In the genomic region with DNA sequence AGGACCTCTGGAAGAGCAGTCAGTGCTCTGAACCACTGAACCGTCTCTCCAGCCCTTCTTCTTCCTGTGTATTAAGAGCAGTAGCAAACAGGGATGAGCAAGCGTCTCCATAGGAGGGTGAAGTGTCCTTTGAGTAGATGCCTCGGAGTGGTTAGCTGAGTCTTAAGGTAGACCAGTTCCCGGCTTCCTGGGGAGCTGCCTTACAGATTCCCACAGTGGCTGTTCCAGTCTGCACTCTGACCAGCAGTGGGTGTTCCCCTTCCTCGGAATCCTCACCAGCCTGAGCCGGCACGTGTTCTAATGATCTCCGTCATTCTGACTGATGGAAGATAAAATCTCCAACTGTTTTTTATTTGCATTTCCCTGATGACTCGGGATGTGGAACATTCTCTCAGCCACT, we compare ENCODE assay signal across 16 mouse cellular contexts. TPM values are rescaled to one million over a fixed set of nuclear protein-coding genes. Genes with fewer than 3 reads are reported as not detected.
"Had no signal": no experiment of that assay in that cellular context is flagged by ENCODE, and none has a peak within 500 bp of the region (broad histone marks: within the 10 kb centered on the region; RNA-seq: fewer than 3 reads in every experiment).

No protein-coding gene starts in this region.

- DNase-seq: lung, adult 2 months; lung, postnatal 14 days; lung, postnatal 36 days; right cerebral cortex, postnatal 14 days; thymus, adult 2 months; thymus, postnatal 25 days had no signal

- H3K4me1 ChIP-seq: lung, embryonic 15.5 days; midbrain, embryonic 13.5 days; midbrain, embryonic 15.5 days had no signal

- H3K36me3 ChIP-seq: lung, embryonic 15.5 days; midbrain, embryonic 13.5 days; midbrain, embryonic 15.5 days; neural tube, embryonic 12.5 days; stomach, embryonic 15.5 days had no signal

- H3K9ac ChIP-seq: lung, embryonic 15.5 days; midbrain, embryonic 13.5 days; midbrain, embryonic 15.5 days; neural tube, embryonic 12.5 days; stomach, embryonic 15.5 days had no signal

- ATAC-seq: lung, postnatal 0 days; midbrain, embryonic 13.5 days; midbrain, embryonic 15.5 days had no signal

- H3K9me3 ChIP-seq: lung, embryonic 15.5 days; megakaryocyte, embryonic 14.5 days; midbrain, embryonic 13.5 days; midbrain, embryonic 15.5 days; neural tube, embryonic 12.5 days; stomach, embryonic 15.5 days had no signal

- H3K27ac ChIP-seq: lung, embryonic 15.5 days; macrophage; midbrain, embryonic 13.5 days; midbrain, embryonic 15.5 days; neural tube, embryonic 12.5 days; stomach, embryonic 15.5 days; stomach, postnatal 0 days had no signal

- H3K4me2 ChIP-seq: lung, embryonic 15.5 days; midbrain, embryonic 11.5 days; midbrain, embryonic 13.5 days; midbrain, embryonic 15.5 days; neural tube, embryonic 12.5 days; stomach, embryonic 15.5 days had no signal

- H3K4me3 ChIP-seq: lung, embryonic 15.5 days; megakaryocyte, embryonic 14.5 days; midbrain, embryonic 13.5 days; midbrain, embryonic 15.5 days; neural tube, embryonic 12.5 days; stomach, embryonic 15.5 days had no signal

- H3K27me3 ChIP-seq: lung, embryonic 15.5 days; megakaryocyte, embryonic 14.5 days; midbrain, embryonic 13.5 days; midbrain, embryonic 15.5 days; neural tube, embryonic 12.5 days; stomach, embryonic 15.5 days had no signal

RNA-seq across cellular contexts. Expression of gene Eid3, which starts 50.0 kb away (rescaled TPM):
- polyA plus RNA-seq: lung, postnatal 0 days had no signal
